Mouse (Mus musculus) MEL (cell line): ENCODE results near the gene Itgb6.

Experiments
- CTCF ChIP-seq, 3 experiments: IDR thresholded peaks in 2 of 3; conservative IDR thresholded peaks in 1 of 3; 2 replicates each; pipeline ENCODE4 v1.5.1; 2011 to 2012; ENCODE audit warnings: low read length in 3 of 3, low read depth in 2 of 3, mild to moderate bottlenecking in 2 of 3, improper control_type of control experiment in 1 of 3, inconsistent platforms in 1 of 3, mixed read lengths in 1 of 3, moderate library complexity in 1 of 3; ENCODE audit not compliant: control insufficient read depth in 1 of 3, insufficient read depth in 1 of 3, poor library complexity in 1 of 3, severe bottlenecking in 1 of 3
- ELF1 ChIP-seq: IDR thresholded peaks from 2 replicates; pipeline ENCODE4 v1.6.1; 2014; ENCODE audit warnings: low read depth, mild to moderate bottlenecking, inconsistent platforms, low read length, improper control_type of control experiment, moderate library complexity
- EP300 ChIP-seq, 2 experiments: IDR thresholded peaks; 2 replicates each; pipeline ENCODE4 v1.6.1; 2011; ENCODE audit warnings: improper control_type of control experiment in 2 of 2, low read length in 2 of 2, low read depth in 1 of 2, mild to moderate bottlenecking in 1 of 2
- ETS1 ChIP-seq: IDR thresholded peaks from 2 replicates; pipeline ENCODE4 v1.6.1; 2012; ENCODE audit warnings: low read depth, mild to moderate bottlenecking, inconsistent platforms, low read length, improper control_type of control experiment, moderate library complexity
- GATA1 ChIP-seq: IDR thresholded peaks from 2 replicates; pipeline ENCODE4 v1.6.1; 2011; ENCODE audit warnings: low read depth, low read length, improper control_type of control experiment
- JUND ChIP-seq: IDR thresholded peaks from 2 replicates; pipeline ENCODE4 v1.6.1; 2011; ENCODE audit warnings: low read depth, mild to moderate bottlenecking, improper control_type of control experiment, low read length
- KAT2A ChIP-seq: conservative IDR thresholded peaks from 2 replicates; pipeline ENCODE4 v1.6.1; 2012; ENCODE audit warnings: low read depth, low read length, improper control_type of control experiment, inconsistent platforms
- MAFK ChIP-seq: IDR thresholded peaks from 2 replicates; pipeline ENCODE4 v1.6.1; 2011; ENCODE audit warnings: low read depth, mild to moderate bottlenecking, low read length, improper control_type of control experiment, borderline replicate concordance
- NELFE ChIP-seq: IDR thresholded peaks from 2 replicates; pipeline ENCODE4 v1.6.1; 2011; ENCODE audit warnings: low read depth, low read length, improper control_type of control experiment
- NRF1 ChIP-seq: IDR thresholded peaks from 2 replicates; pipeline ENCODE4 v1.6.1; 2014; ENCODE audit warnings: low read depth, mild to moderate bottlenecking, inconsistent platforms, low read length, improper control_type of control experiment, moderate library complexity; ENCODE audit not compliant: poor library complexity, insufficient read depth, severe bottlenecking
- POLR2A ChIP-seq, 2 experiments: IDR thresholded peaks; 2 replicates each; pipeline ENCODE4 v1.6.1; 2011 to 2012; ENCODE audit warnings: low read length in 2 of 2, mild to moderate bottlenecking in 2 of 2, control low read depth in 1 of 2, improper control_type of control experiment in 1 of 2, low read depth in 1 of 2, moderate library complexity in 1 of 2; ENCODE audit not compliant: control insufficient read depth in 1 of 2, insufficient read depth in 1 of 2, poor library complexity in 1 of 2
- POLR2AphosphoS5 ChIP-seq: IDR thresholded peaks from 2 replicates; pipeline ENCODE4 v1.6.1; 2012; ENCODE audit warnings: low read depth, borderline replicate concordance, mild to moderate bottlenecking, inconsistent platforms, low read length, moderate library complexity, mixed read lengths
- TCF12 ChIP-seq: IDR thresholded peaks from 2 replicates; pipeline ENCODE4 v1.6.1; 2014; ENCODE audit warnings: low read depth, mild to moderate bottlenecking, inconsistent platforms, low read length, improper control_type of control experiment, moderate library complexity
- USF1 ChIP-seq: IDR thresholded peaks from 2 replicates; pipeline ENCODE4 v1.6.1; 2014; ENCODE audit warnings: low read depth, mild to moderate bottlenecking, inconsistent platforms, low read length, improper control_type of control experiment, moderate library complexity

GRCm38 (mm10) chr2:60684168-60684567 is 38.3 kb downstream of the Itgb6 start:
- no peak for TF ChIP-seq ETS1
- TF ChIP-seq KAT2A = no peak
- TF ChIP-seq CTCF (IDR thresholded peaks at IDR 0.05 in 2 of 3, conservative IDR thresholded peaks at IDR 0.05 in 1 of 3; ENCODE audit: control insufficient read depth in 1 of 3, insufficient read depth in 1 of 3, low read depth in 2 of 3, low read length in 3 of 3, poor library complexity in 1 of 3, severe bottlenecking in 1 of 3) = no peak
- TF ChIP-seq USF1 = no peak
- TF ChIP-seq POLR2A (IDR thresholded peaks at IDR 0.05; ENCODE audit: control insufficient read depth in 1 of 2, insufficient read depth in 1 of 2, low read depth in 1 of 2, low read length in 2 of 2, poor library complexity in 1 of 2) = no peak
- no peak for TF ChIP-seq GATA1
- no peak for TF ChIP-seq NRF1
- TF ChIP-seq NELFE = no peak
- no peak for TF ChIP-seq EP300 (IDR thresholded peaks at IDR 0.05; ENCODE audit: low read depth in 1 of 2, low read length in 2 of 2)
- TF ChIP-seq JUND = no peak
- no peak for TF ChIP-seq ELF1
- TF ChIP-seq TCF12 = no peak
- TF ChIP-seq POLR2AphosphoS5 = no peak
- no peak for TF ChIP-seq MAFK
